ENCODE assay signal across 9 mouse cellular contexts in the genomic region with DNA sequence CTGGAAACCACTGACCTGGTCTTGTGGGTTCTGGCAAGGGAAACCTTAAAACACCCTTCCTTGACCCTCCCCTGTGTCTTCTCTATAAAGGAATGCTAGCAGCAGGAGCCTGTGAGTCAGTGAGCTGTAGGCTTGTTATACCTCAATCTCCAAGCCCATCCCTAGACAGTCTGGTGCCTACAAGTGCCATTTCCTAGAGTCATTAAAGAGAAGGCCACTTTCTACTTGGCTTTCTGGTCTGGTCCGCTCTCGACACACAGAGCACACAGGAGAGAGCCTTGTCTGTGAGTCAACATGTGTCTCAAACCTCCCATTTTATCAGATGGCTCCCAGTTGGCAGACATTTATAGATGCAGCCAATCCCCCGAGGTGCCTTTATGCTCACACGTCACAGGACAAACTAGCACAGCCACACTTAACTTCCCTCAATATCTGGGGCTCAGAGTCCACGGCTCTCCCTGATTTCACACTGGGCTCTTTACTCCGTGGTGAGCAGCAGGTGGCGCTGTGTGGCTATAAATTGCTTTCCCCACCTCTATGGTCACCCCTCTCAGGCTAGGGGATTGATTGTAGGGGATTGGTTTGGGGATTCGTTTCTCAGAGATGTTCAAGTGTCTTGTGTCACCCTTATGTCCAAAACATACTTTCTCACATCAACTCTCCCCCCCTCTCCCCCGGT. TPM values are rescaled to one million over a fixed set of nuclear protein-coding genes. Genes with fewer than 3 reads are reported as not detected.
DNase-seq lines count a peak whose midpoint lies in the region; TF ChIP-seq lines count a peak whose summit lies in the region.
"Had no signal": no experiment of that assay in that cellular context is flagged by ENCODE, and none has a peak within 500 bp of the region (broad histone marks: within the 10 kb centered on the region; RNA-seq: fewer than 3 reads in every experiment).

No protein-coding gene starts in this region.

- H3K9ac ChIP-seq in liver, adult 2 months (ENCODE audit: low read depth, low read length): no peak overlapping the region
- H3K9ac ChIP-seq: embryonic facial prominence, embryonic 15.5 days had no signal

- H3K4me3 ChIP-seq in kidney, adult 2 months (ENCODE audit: insufficient read depth, low read depth, low read length): no peak overlapping the region
- H3K4me3 ChIP-seq in liver, adult 2 months (ENCODE audit: insufficient read depth, low read depth, low read length): no peak overlapping the region
- H3K4me3 ChIP-seq: embryonic facial prominence, embryonic 15.5 days had no signal

- no peaks in the 10 kb centered on the region for H3K27me3 ChIP-seq in kidney, adult 2 months (replicated peaks; ENCODE audit: control insufficient read depth, insufficient read depth, low read length)
- no peaks in the 10 kb centered on the region for H3K27me3 ChIP-seq in liver, adult 2 months (ENCODE audit: control insufficient read depth, insufficient read depth, low read length)

- no peak for TF ChIP-seq POLR2A in kidney, adult 2 months (IDR thresholded peaks at IDR 0.05; ENCODE audit: low read depth, low read length)
- TF ChIP-seq POLR2A in liver, adult 2 months (IDR thresholded peaks at IDR 0.05; ENCODE audit: extremely low read depth, insufficient read depth, low read length): no peak

- TF ChIP-seq CTCF in kidney, adult 2 months (conservative IDR thresholded peaks at IDR 0.05; ENCODE audit: insufficient read depth, insufficient read length, low read depth, low read length): peak; percentile 85
- TF ChIP-seq CTCF in liver, adult 2 months (IDR thresholded peaks at IDR 0.05; ENCODE audit: low read depth, low read length): peak; percentile 81

- H3K36me3 ChIP-seq in kidney, adult 2 months (ENCODE audit: control insufficient read depth, insufficient read depth, low read length): no peaks in the 10 kb centered on the region
- H3K36me3 ChIP-seq in liver, adult 2 months (ENCODE audit: control insufficient read depth, insufficient read depth, low read length): no peaks in the 10 kb centered on the region
- H3K36me3 ChIP-seq: embryonic facial prominence, embryonic 15.5 days had no signal

- H3K27ac ChIP-seq in kidney, adult 2 months (ENCODE audit: insufficient read depth, low read depth, low read length): no peak overlapping the region
- no peak overlapping the region for H3K27ac ChIP-seq in liver, adult 2 months (replicated peaks; ENCODE audit: insufficient read depth, low read depth, low read length)
- H3K27ac ChIP-seq: embryonic facial prominence, embryonic 15.5 days had no signal

- DNase-seq in left cerebral cortex, adult 18-20 months (ENCODE audit: low spot score in 2 of 2): peak; percentile 59 to 71
- no peak for DNase-seq in left cerebral cortex, adult 11 months (ENCODE audit: low spot score)
- DNase-seq in c-Kit-positive CD71-positive TER-119-negative erythroid progenitor cells, embryonic 14.5 days (ENCODE audit: low read depth): peak; percentile 32
- peak; percentile 69 for DNase-seq in forelimb bud, embryonic 11.5 days (ENCODE audit: low read depth, low spot score)
- peak; percentile 56 for DNase-seq in kidney, adult 2 months
- DNase-seq in liver, adult 2 months (ENCODE audit: extremely low read depth, low read depth, low spot score): peak; percentile 53
- peak; percentile 38 to 57 for DNase-seq in natural killer cell, adult 2 months (ENCODE audit: low spot score in 2 of 2)
- peak; percentile 84 for DNase-seq in testis, postnatal 10 days (ENCODE audit: low spot score)

- 24% methylated on average over 9 of the region's 9 CpGs for WGBS in kidney, adult 2 months
- WGBS in liver, adult 2 months: 21% methylated on average over 9 of the region's 9 CpGs

- no peaks in the 10 kb centered on the region for H3K4me1 ChIP-seq in kidney, adult 2 months (ENCODE audit: control insufficient read depth, insufficient read depth, low read length)
- H3K4me1 ChIP-seq in liver, adult 2 months (ENCODE audit: control insufficient read depth, insufficient read depth, low read length): peaks cover 3% of the 10 kb centered on the region; the same call in 1 of the 2 replicates
- H3K4me1 ChIP-seq: embryonic facial prominence, embryonic 15.5 days had no signal

- H3K79me2 ChIP-seq in liver, adult 2 months (ENCODE audit: control insufficient read depth, insufficient read depth, low read length): no peaks in the 10 kb centered on the region

RNA-seq across cellular contexts. Expression of gene Gtf3a, which starts 34.2 kb away (rescaled TPM):
- 10 to 100 TPM; 24.4 to 25.7 TPM for total RNA-seq in left cerebral cortex, adult 18-20 months (2021)
- 52.3 and 68.0 TPM in 2 replicates for polyA plus RNA-seq in kidney, adult 2 months (2012; rRNA removed)
- 12.2 and 15.6 TPM in 2 replicates for total RNA-seq in liver, adult 2 months (2014; rRNA removed)
- polyA plus RNA-seq in liver, adult 2 months (2012; rRNA removed): 15.3 and 17.9 TPM in 2 replicates

RNA-seq across cellular contexts. Expression of gene Mtif3, which starts 49.4 kb away (rescaled TPM):
- 10 to 100 TPM; 20.9 to 25.4 TPM for total RNA-seq in left cerebral cortex, adult 18-20 months (2021)
- polyA plus RNA-seq in kidney, adult 2 months (2012; rRNA removed): 23.2 and 27.7 TPM in 2 replicates
- 20.3 and 24.1 TPM in 2 replicates for total RNA-seq in liver, adult 2 months (2014; rRNA removed)
- 17.4 and 17.5 TPM in 2 replicates for polyA plus RNA-seq in liver, adult 2 months (2012; rRNA removed)
